Mouse (Mus musculus): ENCODE results near the gene Notum.

DNA sequence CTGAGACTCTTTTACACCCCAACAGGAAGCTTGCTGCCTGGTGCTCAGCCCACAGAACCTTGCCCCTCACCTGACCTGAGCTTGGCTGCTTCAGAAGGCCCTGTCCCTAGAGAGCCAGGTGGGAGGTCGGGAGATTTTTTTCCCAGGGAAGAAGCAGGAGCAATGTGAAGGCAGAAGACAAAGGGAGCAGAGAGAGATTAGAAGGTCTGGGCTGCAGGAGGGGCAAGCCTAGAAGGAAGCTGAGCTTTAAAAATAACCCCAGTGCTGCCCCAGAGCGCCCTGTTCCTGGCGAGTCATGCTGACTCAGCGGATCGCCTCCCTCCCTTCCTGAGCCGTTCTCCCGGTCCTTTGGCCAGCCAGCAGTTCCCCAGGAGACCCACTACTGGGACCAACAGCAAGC lies 31.1 kb downstream of the Notum start:
- TF ChIP-seq CTCF (conservative IDR thresholded peaks at IDR 0.05; ENCODE audit: insufficient read depth, insufficient read length, low read depth, low read length): no peak
- no peak for TF ChIP-seq POLR2A (IDR thresholded peaks at IDR 0.05; ENCODE audit: low read depth, low read length)

Measured in kidney, adult 2 months (tissue).